Mouse (Mus musculus) myocyte (in vitro differentiated cells): Measurements from ENCODE around the gene Agt.

ENCODE experiments used
- POLR2A ChIP-seq: IDR thresholded peaks from one replicate; pipeline ENCODE4 v1.6.1; 2011; ENCODE audit warnings: low read depth, mild to moderate bottlenecking, control low read depth, moderate library complexity; ENCODE audit not compliant: insufficient read length
- USF1 ChIP-seq: IDR thresholded peaks from one replicate; pipeline ENCODE4 v1.6.1; 2011; ENCODE audit warnings: low read depth, mild to moderate bottlenecking, control low read depth, moderate library complexity

DNA sequence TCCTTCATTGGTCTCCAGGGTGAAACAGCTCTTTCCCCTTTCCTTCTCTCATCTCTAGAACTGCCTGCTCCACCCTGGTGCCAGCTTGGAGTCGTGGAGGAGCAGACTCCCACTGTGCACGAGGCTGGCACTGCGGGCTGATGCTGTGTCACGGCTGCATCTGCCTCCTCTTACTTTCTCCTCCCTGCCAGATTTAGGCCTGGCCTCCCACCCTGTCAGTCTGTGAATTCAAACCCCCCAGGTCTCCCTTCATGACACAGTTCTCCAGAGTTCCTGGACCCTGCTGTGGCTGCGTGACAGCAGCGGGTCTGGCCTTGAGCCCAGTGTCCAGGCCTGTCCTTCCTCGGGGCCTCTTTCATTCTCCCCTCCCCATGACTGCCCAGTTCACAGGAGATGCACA lies 39.0 kb downstream of the Agt start:
- TF ChIP-seq POLR2A = no peak
- no peak for TF ChIP-seq USF1
